Mouse (Mus musculus): Measurements from ENCODE around the gene Cyyr1.
"Not testable (repeated sequence)": the region's sequence is repeated elsewhere in the genome, so short reads cannot be mapped to it uniquely, and the experiment has no call there.

The Cyyr1 gene

DNA sequence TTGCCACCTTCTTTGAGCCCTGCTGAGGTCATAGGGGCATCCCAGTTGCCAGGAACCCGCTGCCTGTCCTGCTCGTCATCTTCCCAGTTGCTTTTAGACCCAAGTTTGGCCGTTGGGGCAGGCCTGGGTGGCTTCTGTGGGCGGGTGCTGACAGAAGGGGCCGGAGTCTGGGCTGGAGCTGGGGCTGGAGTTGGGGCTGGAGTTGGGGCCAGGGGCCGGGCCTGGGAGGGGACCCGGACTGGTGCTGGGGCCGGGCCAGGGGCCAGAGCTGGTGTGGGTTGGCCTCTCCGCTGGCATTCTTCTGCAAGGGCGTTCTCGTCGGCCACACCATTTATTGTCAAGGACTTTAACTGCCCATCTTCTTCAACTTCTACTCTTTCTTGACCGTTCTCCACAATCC is at the start of gene Cyyr1:
Gene Cyyr1 (minus strand): TSS at position 101 of the 400 bp plus-strand sequence.
- DNase-seq, result not testable (repeated sequence)

DNA sequence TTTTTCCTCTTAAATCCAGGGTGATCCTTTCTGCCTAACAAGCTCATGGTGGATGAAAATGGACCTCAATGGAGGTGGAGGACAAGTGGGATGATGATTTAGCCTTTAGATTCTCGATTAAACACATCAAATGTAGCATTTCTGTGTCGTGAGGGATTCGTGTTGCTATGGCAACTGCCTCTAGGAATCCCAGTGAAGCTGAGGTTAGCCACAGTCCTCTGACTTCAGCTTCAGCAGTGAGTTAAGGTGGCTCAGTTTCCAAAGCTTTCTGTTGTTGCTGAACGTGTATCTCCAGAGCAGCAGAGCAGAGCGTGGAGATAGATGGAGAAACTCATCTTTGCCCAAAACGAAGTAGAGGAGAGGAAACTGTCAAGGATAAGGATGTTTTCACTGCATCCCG is 35.6 kb upstream of the Cyyr1 start:
- DNase-seq, result no peak

DNA sequence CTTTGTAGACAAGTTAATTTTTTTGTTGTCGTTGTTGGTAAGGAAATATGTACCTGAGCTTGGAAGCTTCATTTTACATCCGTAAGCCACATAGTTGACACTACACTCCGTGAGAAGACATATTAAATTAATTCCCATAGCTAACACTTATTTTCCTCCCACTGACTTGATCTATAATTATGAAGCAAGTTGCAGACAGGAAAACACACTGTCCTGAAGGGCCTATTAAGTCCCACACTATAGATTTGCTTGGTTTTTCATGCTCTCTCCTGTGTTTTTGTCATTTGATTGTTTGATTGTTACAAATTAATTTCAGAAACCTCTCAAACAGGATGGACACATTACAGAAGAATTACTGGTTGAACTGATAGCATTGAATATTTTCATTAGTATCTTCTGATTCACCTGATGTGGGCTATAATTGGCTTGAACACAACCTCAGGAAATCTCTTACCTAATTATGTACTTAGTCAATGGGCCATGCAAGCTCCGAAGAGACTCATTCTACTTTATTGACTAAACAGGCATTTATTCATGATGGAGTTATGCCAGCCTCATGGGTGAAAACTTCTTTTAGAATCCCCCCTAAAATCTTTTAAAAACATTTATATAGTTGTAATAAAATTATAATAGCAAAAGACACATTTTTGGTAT is 34.5 kb upstream of the Cyyr1 start:
- DNase-seq, result no peak

DNA sequence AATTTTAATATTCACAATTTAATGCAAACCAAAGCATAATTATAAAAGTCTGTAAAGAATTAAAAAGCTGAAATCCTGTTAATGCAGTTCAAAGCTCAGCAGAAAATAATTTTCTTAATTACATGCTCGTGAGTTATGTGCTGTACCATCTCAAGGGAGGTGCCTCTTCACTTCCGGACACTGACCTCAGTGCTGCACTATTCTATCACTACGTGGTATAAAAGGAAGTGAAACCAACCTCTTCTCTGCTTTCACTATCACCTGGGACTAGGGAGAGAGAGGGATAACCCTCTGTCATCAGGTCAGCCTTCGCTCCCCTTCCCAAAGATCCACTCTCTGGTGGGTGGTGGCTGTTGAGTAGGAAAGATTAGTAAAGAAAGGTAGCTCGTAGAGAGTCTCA is 13.3 kb upstream of the Cyyr1 start:
- no peak for DNase-seq

DNA sequence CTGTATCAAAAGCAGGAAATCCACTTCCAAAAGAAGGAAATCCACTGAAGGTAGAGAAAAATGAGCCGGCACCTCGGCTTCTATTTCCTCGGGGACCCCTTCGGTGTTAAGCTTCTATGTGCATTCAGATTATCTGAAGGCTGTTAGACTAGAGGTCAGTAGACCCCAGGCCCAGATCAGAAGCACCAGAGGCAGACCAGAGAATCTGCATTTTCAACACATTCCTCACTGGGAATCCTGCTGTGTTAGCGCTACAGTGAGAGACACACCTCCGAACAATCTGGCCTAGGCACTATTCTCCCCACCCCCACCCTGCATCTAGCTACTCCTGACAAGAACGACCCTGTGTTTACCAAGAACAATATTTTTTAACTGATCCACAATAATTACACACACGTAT is 641 bp upstream of the Cyyr1 start:
- DNase-seq, result no peak

DNA sequence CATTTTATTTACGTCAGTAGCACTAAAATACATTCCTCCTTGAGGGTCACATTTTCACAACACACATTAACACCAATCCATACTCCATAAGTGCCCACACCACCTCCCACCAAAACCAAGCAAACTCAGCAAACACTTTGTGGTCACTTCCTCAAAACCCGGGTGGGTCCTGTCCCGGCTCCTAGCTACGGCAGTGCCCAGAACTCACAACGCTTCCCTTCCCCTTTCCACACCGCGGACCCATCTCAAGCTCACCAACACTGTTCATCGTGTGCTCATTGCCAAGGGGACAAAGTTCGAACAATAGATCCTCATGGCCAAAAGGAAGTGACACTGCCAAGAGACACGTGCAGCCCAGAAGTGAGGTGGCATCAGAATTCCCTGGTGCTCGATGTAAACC is 1.2 kb downstream of the Cyyr1 start:
- DNase-seq, result not testable (repeated sequence)

DNA sequence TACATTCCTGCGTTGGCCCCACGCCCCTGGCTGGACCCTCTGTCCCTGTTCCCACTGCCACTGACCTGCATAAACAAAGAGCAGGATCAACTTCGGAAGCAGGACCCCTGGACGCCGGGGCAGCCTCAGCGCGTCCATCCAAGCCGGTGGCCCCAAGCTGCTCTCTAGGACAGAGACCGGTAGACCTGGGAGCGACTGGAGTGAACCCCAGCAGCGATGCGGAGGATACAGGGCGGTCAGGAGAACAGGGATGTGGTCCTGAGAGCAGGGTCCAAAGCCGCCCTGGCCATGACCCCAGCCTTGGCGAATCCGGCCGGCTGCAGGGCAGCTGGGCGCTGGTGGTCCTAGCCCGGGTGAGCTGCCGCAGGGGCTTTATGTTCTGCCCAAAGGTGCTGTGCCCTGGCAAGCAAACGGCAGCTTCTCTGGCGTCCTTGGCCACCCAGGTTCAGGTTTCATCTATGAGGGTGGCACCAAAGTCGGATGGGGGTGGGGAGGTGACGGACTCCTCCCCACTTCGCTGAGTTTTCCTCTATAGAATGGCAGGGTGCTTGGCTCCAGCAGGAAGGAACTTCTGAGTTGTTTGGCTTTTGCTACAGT is 3.1 kb downstream of the Cyyr1 start:
- peak; percentile 19 for DNase-seq

DNA sequence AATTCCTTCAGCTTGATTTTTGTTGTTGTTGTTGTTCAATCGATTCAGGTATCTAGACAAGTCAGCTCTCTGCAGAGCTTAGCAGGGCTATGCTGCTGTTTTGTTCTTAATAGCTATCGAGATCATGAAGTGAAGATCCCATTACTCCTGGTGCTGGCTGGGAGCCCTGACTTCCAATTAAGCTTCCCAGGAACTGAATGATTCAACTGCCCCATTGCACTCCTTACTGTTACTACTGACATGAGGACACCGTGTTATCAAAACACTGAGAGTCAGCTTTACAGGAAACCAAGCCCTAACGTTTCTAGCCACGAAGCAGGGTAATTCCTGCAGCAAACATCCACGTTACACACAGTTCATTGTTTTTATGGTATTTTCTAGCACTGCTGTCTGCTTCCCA is 6.7 kb downstream of the Cyyr1 start:
- DNase-seq, result peak; percentile 27

DNA sequence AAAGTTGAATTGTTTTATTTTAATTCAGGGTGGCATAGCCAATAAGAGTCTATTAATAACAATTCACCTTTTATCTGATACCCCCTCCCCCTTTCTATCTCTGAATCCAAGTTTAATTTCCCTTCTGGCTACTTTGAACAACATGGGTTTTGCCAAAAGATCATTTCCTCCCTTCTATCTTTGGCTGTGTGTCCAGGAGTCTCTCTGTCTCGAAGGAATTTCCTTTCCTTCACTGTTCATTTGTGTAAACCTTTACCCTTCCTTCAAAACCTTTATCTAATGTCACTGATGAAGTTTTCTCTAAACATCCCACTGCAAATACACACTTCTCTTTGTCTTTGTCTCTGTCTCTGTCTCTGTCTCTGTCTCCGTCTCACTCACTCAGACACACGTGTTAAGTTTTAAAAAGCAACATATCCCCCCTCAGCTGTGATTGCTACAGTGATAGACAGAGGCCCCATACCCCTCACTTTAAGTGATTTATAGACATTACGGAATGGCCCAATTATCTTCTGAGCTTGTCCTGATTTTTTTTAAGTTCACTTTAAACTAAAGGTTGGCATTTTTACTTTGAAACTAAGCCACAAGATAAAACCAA is 11.4 kb downstream of the Cyyr1 start:
- peak; percentile 16 for DNase-seq

DNA sequence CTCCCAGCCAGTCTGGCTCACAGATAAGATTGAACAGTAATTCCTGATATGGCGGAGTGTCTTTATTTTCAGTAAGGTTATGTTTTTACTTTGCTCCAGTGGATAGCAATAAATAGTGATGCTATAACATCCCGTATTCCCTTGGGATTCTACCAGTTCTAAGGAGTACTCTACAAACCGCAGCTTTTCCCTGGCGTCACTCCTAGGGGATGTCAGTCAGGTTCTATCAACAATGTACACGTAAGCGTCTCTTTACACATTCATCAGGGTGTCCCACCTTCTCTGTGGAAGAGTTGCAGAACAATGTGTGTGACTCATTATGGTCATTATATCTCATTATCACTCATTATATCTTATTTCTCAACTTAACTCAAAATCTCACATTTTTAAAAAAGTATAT is 12.2 kb downstream of the Cyyr1 start:
- DNase-seq, result no peak

DNA sequence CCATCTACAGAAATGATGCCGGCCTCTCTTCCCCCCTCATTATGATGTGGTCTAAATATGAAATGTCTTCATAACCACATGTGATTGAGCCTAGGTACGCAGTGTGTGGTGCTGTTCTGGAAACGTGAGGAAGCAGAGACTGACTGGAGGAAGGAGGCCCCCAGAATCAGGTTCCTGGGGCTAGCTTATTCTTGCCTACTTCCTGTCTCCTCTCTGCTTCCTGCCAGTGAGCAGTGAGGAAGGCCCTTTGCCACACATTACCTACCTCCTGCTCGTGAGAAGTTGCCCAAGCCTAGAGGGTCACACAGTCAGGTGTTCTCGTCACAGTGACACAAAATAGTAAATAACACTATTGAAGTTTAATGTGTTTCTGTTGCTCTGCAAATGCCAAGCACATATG is 14.8 kb downstream of the Cyyr1 start:
- no peak for DNase-seq

DNA sequence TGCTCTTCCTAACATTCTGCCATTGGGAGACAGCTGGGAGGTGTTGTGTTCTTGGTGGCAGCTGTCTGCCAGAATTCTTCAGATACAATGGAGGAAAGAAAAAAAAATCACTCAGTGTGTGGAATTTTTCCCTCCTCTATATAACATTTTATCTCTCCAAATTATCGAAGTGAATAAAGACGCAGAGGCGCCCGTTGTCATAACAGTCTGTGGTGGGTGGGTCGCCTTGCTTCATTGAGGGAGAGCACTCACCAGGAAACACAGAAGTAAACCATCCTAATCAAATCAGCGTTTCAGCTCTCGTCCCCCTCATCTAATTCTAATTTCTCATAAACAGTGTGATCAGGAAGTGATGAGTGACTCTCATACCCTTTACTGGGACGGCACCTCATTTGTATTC is 17.1 kb downstream of the Cyyr1 start:
- DNase-seq, result no peak

DNA sequence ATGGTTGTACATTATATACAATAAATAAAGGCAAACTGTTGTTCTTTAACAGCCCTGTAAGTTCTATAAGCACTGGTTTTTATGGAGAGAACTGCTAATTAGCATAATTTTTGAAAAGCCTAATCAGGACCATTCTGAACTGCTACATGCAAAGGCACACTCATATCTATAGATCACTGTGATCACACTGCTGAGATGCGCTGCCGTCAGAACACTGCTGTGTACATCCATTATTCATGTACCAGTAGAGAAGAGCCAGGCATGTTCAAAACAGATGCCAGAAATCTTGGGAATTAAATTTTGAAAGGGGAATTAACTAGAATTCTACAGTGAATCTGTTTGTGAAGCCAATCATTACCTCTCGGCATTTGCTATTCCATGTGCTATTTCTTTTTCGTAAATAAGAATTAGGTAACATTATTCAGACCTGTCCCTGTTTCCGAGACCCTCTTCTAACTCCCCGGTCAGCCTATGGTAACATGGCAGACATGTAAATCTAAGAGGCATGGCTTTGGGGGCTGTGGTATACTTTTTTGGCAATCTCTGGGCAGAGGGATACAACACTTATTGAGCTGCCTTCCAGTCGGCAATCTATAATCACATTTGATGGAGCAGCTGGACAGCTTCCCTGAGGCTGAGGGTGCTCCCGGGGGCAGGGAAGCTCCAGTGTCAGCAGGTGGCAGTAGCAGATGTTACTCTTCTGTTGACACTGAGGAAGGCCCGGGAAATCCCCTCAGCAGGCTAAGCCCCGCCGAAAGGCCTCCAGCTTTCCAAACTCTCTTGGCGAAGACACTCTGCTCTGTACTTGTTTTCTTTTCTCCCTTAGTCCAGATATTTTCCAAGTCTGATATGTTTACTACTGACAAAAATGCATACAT is 25.2 kb downstream of the Cyyr1 start:
- no peak for DNase-seq

DNA sequence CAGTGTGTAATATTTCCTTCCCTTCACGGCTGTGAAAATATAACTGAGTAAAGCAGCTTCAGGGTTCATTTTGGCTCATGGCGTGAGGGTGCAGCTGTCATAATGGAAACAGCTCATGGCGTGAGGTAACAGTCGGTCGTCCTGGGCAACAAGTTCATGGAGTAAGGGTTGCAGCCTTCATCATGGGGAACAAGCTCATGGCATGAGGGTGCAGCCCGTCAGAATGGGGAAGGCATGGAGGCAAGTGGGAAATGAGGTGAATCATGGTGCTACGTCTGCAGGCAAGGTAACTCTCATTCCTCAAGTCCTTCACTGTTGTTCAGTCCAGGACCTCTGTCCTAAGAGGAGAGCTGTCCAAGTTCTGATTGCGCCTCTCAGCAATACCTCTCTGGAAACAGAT is 28.6 kb downstream of the Cyyr1 start:
- DNase-seq, result no peak

DNA sequence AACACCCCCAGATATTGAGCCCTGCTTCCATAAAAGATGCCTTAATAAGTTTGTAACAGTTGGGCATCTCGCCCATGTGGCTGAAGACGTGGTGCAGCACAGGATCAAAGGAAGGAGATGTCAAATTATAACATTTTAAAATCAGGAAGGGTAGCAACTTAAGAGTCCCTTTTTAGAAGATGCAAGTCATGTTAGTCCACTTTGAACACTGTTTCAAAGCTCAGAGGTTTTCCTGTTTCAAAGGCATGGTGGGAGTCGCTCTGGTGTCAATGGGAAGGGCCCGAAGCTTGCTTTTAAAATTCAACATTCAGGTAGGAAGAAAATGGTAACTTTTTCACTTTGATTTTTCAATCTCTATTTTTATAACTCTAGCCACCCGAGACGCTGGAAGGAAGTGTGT is 45.9 kb downstream of the Cyyr1 start:
- DNase-seq, result no peak

DNA sequence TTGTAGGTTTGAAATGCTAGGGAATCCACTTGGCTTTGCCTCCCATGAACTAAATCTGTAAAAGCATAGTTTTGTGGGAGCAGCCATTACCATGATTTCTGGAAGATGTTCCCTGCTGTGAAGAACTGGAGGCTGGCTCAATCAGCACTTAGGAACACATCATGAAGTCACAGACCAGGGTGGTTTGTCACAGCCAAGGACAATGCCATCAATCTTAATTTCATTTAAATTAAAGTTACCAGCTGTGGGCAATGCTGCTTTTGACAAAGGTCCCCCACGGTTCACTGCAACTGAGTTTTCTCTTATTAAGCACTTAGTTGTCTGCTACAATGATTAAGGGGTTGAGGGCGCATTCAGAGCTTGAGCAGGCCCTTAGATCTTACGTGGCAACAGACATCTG is 48.1 kb downstream of the Cyyr1 start:
- no peak for DNase-seq

DNA sequence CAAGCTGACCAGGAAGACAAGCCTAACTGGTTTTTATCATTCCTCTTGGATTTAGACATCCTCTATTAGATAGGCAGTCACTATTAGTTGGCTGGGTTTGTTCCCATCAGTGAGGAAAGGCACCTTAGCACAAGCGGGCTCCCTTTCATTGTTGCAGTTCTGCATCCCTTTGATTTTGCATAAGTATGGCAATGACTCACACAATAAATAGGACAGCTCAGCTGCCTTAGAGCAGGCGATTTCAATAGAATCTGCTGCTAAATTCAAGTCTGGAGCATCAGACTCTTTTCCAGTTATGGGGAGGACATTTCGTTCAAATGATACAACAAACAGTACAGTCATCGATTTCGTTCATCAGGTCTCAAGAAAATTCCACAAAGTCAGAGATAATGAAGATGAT is 49.8 kb downstream of the Cyyr1 start:
- no peak for DNase-seq

DNA sequence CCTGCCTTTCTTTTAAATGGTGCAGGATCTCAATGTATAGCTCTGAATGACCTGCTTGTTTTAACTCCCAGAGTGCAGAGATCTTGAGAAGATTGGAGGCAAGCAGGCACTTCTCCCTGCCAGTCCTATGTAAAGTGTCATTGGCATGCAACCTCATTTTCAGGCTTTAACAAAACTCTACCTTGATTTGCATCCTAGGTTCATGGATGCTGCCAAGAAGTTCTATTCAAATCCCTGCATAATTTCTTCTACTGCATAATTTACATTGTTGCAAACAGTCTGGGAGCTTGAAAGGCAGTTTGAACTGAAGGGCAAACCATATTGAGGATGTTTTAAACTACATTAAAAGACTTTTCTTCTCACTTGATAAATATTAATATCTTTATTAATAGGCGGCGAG is 57.4 kb downstream of the Cyyr1 start:
- DNase-seq, result no peak

DNA sequence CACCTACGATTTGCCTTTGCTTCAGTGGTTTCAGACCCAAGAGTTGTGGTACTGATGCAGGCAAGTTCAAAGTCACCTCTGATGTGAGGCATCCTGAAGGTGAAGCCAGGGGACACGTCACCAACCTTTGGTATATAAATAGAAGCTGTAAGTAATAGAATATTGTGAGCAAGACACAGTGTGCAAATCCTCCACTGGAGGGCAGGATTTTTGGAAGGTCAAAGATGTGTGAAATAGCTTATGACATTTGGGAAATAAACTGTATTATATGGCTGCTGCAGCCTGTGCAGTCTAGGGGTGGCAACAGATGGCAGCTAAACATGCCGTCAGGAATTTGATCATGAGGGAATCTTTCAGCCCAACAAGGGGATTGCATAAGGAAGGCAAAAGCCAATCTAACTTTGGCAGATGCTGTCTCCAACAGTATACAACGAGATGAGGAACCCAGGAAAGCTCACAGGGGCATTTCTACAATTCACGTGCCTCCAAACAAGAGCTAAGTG is 65.0 kb downstream of the Cyyr1 start:
- no peak for DNase-seq

DNA sequence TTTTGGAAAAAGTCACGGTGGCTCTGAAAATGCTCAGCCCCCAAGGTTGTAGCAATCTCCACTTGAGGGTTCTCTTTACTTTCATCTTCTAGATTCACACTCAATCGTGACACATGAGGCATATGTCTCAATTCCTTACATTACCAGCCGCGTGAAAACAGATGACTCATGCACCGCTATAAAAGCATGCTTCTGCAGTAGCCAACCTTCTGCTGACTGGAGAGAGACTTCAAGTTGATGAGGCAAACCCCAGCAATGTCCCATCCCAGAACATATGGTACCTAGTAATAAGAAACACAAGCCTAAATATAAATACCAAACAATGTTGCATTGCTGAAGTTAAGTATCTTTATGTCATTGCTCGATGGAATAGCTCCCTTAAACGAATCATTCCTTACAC is 65.9 kb downstream of the Cyyr1 start:
- no peak for DNase-seq

DNA sequence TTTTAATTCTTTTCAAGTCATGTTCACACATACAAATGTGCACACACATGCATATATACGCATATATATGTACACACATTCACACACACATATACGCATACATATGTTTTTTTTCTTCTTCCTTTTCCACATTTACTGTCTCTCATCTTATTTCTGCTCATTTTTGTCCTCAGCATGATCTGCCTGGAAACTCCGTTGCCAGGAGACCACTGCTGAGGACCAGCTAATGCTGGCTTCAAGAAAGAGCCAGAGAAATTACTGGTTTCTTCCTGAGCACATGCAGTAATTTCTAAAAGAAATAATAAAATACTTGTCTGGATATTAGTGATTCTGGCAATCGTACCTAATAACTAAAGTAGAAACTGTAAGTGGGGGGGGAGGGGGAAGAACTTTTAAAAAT is 68.6 kb downstream of the Cyyr1 start:
- DNase-seq, result no peak

DNA sequence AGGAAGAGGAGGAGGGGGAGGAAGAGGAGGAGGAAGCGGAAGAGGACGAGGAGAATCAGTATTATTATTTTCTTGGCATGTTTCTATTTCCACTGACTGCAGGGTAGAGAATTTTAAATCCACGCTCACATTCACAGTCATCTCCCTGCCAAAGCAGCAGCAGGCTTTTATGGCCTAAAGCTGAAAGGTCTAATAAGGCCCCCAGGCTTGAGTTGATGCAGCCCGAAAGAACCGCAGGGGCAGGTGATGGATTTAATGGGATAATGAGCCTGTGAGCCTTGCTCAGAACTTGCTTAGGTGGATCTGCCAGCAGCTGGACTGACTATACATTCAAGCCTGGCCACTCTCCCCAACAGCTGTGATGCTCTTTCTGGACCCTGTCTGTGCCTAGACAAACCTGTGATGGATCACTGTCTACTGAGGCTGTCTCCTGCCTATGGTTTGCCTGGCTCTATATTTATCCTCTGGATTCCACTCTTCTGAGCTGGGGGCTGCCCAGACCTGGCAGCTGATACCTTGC is 78.6 kb downstream of the Cyyr1 start:
- no peak for DNase-seq

DNA sequence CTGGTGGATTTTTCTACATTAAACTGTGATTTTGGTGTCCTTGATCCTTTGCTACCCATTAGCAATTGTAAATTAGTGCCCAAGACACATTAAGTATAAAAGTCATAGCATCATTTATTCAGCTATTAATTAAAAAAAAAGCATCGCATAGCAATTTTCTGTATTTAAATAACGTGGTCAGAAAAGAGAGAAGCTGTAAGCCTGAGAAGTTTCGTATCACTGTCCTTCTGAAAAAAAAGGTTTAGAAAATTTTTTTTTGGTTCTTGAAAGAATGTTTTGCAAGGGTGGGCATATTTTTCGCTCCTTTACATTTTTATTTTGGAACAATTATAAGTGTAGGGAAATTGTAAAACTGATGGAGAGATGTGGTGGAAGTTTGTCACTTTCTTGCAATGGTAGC is 83.1 kb downstream of the Cyyr1 start:
- DNase-seq, result no peak

All from kidney, adult 11 months (tissue).